Mouse (Mus musculus): ENCODE data around the gene Gp9. TPM values are rescaled to one million over a fixed set of nuclear protein-coding genes. Genes with fewer than 3 reads are reported as not detected.
"Not testable (repeated sequence)": the region's sequence is repeated elsewhere in the genome, so short reads cannot be mapped to it uniquely, and the experiment has no call there.

The Gp9 gene
- polyA plus RNA-seq, 1 experiment, result 1.6 TPM

GRCm38 (mm10) chr6:87763376-87764280, 14.2 kb upstream of the Gp9 start:
- H3K27ac ChIP-seq (ENCODE audit: insufficient read depth, low read length), result no peak overlapping the region
- H3K4me1 ChIP-seq (ENCODE audit: control insufficient read depth, insufficient read depth, low read length), result no peaks in the 10 kb centered on the region
- no peak for TF ChIP-seq POLR2A (IDR thresholded peaks at IDR 0.05; ENCODE audit: extremely low read depth, insufficient read depth, low read length)
- peak; percentile 53 for TF ChIP-seq CTCF (IDR thresholded peaks at IDR 0.05; ENCODE audit: extremely low read depth, insufficient read depth, low read length)
- no peak overlapping the region for H3K4me3 ChIP-seq (ENCODE audit: insufficient read depth, low read length)

- not testable (repeated sequence) for H3K4me3 ChIP-seq (ENCODE audit: insufficient read depth, low read length); H3K4me1 ChIP-seq (ENCODE audit: control insufficient read depth, insufficient read depth, low read length); H3K27ac ChIP-seq (ENCODE audit: insufficient read depth, low read length)
Observed at GRCm38 (mm10) chr6:87764296-87764695, 13.6 kb upstream of the Gp9 start.

- Histone ChIP-seq H3K27ac (ENCODE audit: insufficient read depth, low read length) (no peak overlapping the region), H3K4me1 (ENCODE audit: control insufficient read depth, insufficient read depth, low read length) (no peaks in the 10 kb centered on the region), H3K4me3 (ENCODE audit: insufficient read depth, low read length) (no peak overlapping the region)
- peak; percentile 35; the same call in 1 of the 2 replicates for TF ChIP-seq CTCF (IDR thresholded peaks at IDR 0.05; ENCODE audit: extremely low read depth, insufficient read depth, low read length)
- TF ChIP-seq POLR2A (IDR thresholded peaks at IDR 0.05; ENCODE audit: extremely low read depth, insufficient read depth, low read length), result no peak
Observed at GRCm38 (mm10) chr6:87770626-87771025, 7.2 kb upstream of the Gp9 start.

GRCm38 (mm10) chr6:87774466-87774865, 3.4 kb upstream of the Gp9 start:
- no peak overlapping the region for H3K27ac ChIP-seq (ENCODE audit: insufficient read depth, low read length)
- H3K4me3 ChIP-seq (ENCODE audit: insufficient read depth, low read length), result no peak overlapping the region
- no peak for TF ChIP-seq CTCF (IDR thresholded peaks at IDR 0.05; ENCODE audit: extremely low read depth, insufficient read depth, low read length)
- TF ChIP-seq POLR2A (IDR thresholded peaks at IDR 0.05; ENCODE audit: extremely low read depth, insufficient read depth, low read length), result no peak
- H3K4me1 ChIP-seq (ENCODE audit: control insufficient read depth, insufficient read depth, low read length), result no peaks in the 10 kb centered on the region

- Histone ChIP-seq H3K27ac (ENCODE audit: insufficient read depth, low read length) (no peak overlapping the region), H3K4me1 (ENCODE audit: control insufficient read depth, insufficient read depth, low read length) (no peaks in the 10 kb centered on the region), H3K4me3 (ENCODE audit: insufficient read depth, low read length) (no peak overlapping the region)
- TF ChIP-seq CTCF (IDR thresholded peaks at IDR 0.05; ENCODE audit: extremely low read depth, insufficient read depth, low read length) (no peak), POLR2A (IDR thresholded peaks at IDR 0.05; ENCODE audit: extremely low read depth, insufficient read depth, low read length) (no peak)
Observed at GRCm38 (mm10) chr6:87774909-87775308, 3.0 kb upstream of the Gp9 start.

- Histone ChIP-seq H3K4me1 (ENCODE audit: control insufficient read depth, insufficient read depth, low read length) (no peaks in the 10 kb centered on the region), H3K4me3 (ENCODE audit: insufficient read depth, low read length) (no peak overlapping the region), H3K27ac (ENCODE audit: insufficient read depth, low read length) (no peak overlapping the region)
- TF ChIP-seq CTCF (IDR thresholded peaks at IDR 0.05; ENCODE audit: extremely low read depth, insufficient read depth, low read length) (no peak), POLR2A (IDR thresholded peaks at IDR 0.05; ENCODE audit: extremely low read depth, insufficient read depth, low read length) (no peak)
Observed at GRCm38 (mm10) chr6:87775588-87776245, 2.2 kb upstream of the Gp9 start.

- Histone ChIP-seq H3K4me3 (ENCODE audit: insufficient read depth, low read length) (no peak overlapping the region), H3K27ac (ENCODE audit: insufficient read depth, low read length) (no peak overlapping the region), H3K4me1 (ENCODE audit: control insufficient read depth, insufficient read depth, low read length) (no peaks in the 10 kb centered on the region)
- no peak for TF ChIP-seq CTCF (IDR thresholded peaks at IDR 0.05; ENCODE audit: extremely low read depth, insufficient read depth, low read length)
- TF ChIP-seq POLR2A (IDR thresholded peaks at IDR 0.05; ENCODE audit: extremely low read depth, insufficient read depth, low read length), result no peak
Observed at GRCm38 (mm10) chr6:87776663-87777062, 1.2 kb upstream of the Gp9 start.

GRCm38 (mm10) chr6:87778294-87779173, 662 bp downstream of the Gp9 start:
- no peak overlapping the region for H3K4me3 ChIP-seq (ENCODE audit: insufficient read depth, low read length)
- TF ChIP-seq CTCF (IDR thresholded peaks at IDR 0.05; ENCODE audit: extremely low read depth, insufficient read depth, low read length) (no peak), POLR2A (IDR thresholded peaks at IDR 0.05; ENCODE audit: extremely low read depth, insufficient read depth, low read length) (no peak)
- H3K27ac ChIP-seq (ENCODE audit: insufficient read depth, low read length), result no peak overlapping the region
- H3K4me1 ChIP-seq (ENCODE audit: control insufficient read depth, insufficient read depth, low read length), result no peaks in the 10 kb centered on the region
